Mouse (Mus musculus): Measurements from ENCODE around the gene Adar.

- TF ChIP-seq CTCF (IDR thresholded peaks at IDR 0.05; ENCODE audit: control insufficient read depth, insufficient read depth, insufficient replicate concordance, low read depth, low read length), result no peak
- no peak for TF ChIP-seq POLR2A (IDR thresholded peaks at IDR 0.05; ENCODE audit: control insufficient read depth, low read depth, low read length)
Observed at GRCm38 (mm10) chr3:89786275-89786674, 71.5 kb downstream of the Adar start.

All from testis, adult 2 months (tissue).